Mouse (Mus musculus) thymus, adult 2 months (tissue): ENCODE measurements around the gene Abhd13. TPM values are rescaled to one million over a fixed set of nuclear protein-coding genes. Genes with fewer than 3 reads are reported as not detected.
A peak's percentile ranks its signal among the peaks of the same experiment; 100 is the strongest.

Source experiments
- DNase-seq: peaks from one replicate; pipeline ENCODE4 v3.0.0; 2021
- H3K27ac ChIP-seq: fragments of 200-500 bp; 2 replicates; pipeline ENCODE4 v1.5.1; 2012; ENCODE audit warnings: low read length, control low read depth; ENCODE audit not compliant: control insufficient read depth, insufficient read depth
- H3K27me3 ChIP-seq: fragments of 200-500 bp; 2 replicates; pipeline ENCODE4 v1.6.1; 2012; ENCODE audit warnings: mild to moderate bottlenecking, low read length, moderate library complexity, mixed read lengths; ENCODE audit not compliant: control insufficient read depth, insufficient read depth
- H3K36me3 ChIP-seq: fragments of 200-500 bp; 2 replicates; pipeline ENCODE4 v1.6.1; 2012; ENCODE audit warnings: mild to moderate bottlenecking, low read length, moderate library complexity; ENCODE audit not compliant: control insufficient read depth, insufficient read depth
- H3K4me1 ChIP-seq: fragments of 200-500 bp; replicated peaks from 2 replicates; pipeline ENCODE4 v1.6.1; 2012; ENCODE audit warnings: low read length; ENCODE audit not compliant: control insufficient read depth, insufficient read depth
- H3K4me3 ChIP-seq: fragments of 200-500 bp; 2 replicates; pipeline ENCODE4 v1.5.1; 2012; ENCODE audit warnings: mild to moderate bottlenecking, low read length, control low read depth, moderate library complexity; ENCODE audit not compliant: control insufficient read depth, insufficient read depth
- CTCF ChIP-seq: fragments of 200-500 bp; IDR thresholded peaks from 2 replicates; pipeline ENCODE4 v1.5.1; 2012; ENCODE audit warnings: mild to moderate bottlenecking, control low read depth, low read length, moderate library complexity, borderline replicate concordance; ENCODE audit not compliant: control insufficient read depth, poor library complexity, insufficient read depth; ENCODE audit errors: extremely low read depth
- POLR2A ChIP-seq: fragments of 200-500 bp; IDR thresholded peaks from 2 replicates; pipeline ENCODE4 v1.6.1; 2012; ENCODE audit warnings: mild to moderate bottlenecking, low read length, control low read depth, moderate library complexity; ENCODE audit not compliant: control insufficient read depth, poor library complexity, insufficient read depth; ENCODE audit errors: extremely low read depth
- WGBS: fragments of 180-500 bp; shearing (Covaris S2); methylation state at CpG from one replicate; pipeline ENCODE4 v1.1.7; 2018; 5-methylcytosine and 5-hydroxymethylcytosine counted together
- polyA plus RNA-seq: library from polyadenylated mRNA; depleted of rRNA; stranded (reverse); fragments of >200 nt; gene quantifications from 2 replicates; pipeline ENCODE4 v1.2.3, GENCODE M21; 2012

Abhd13 gene
- polyA plus RNA-seq, 1 experiment, result 10.9 TPM

- H3K36me3 ChIP-seq, result no peaks in the 10 kb centered on the region
- no peak for TF ChIP-seq POLR2A
- no peak for TF ChIP-seq CTCF
- 72% methylated on average over 10 of the region's 10 CpGs for WGBS
- no peak for DNase-seq
- no peak overlapping the region for H3K27ac ChIP-seq
- H3K4me3 ChIP-seq, result no peak overlapping the region
- no peaks in the 10 kb centered on the region for H3K27me3 ChIP-seq
- H3K4me1 ChIP-seq, result no peaks in the 10 kb centered on the region
Observed at GRCm38 (mm10) chr8:9949134-9949890, 28.2 kb upstream of the Abhd13 start.

- 79% methylated on average over 4 of the region's 4 CpGs for WGBS
- Histone ChIP-seq H3K4me1 (no peaks in the 10 kb centered on the region), H3K27ac (no peak overlapping the region), H3K36me3 (no peaks in the 10 kb centered on the region), H3K27me3 (no peaks in the 10 kb centered on the region), H3K4me3 (no peak overlapping the region)
- DNase-seq, result no peak
- TF ChIP-seq POLR2A (no peak), CTCF (no peak)
Observed at GRCm38 (mm10) chr8:9958338-9958737, 19.2 kb upstream of the Abhd13 start.

- Histone ChIP-seq H3K36me3 (no peaks in the 10 kb centered on the region), H3K27me3 (no peaks in the 10 kb centered on the region), H3K4me1 (no peaks in the 10 kb centered on the region), H3K27ac (no peak overlapping the region), H3K4me3 (no peak overlapping the region)
- DNase-seq, result no peak
- 91% methylated on average over 2 of the region's 2 CpGs for WGBS
- no peak for TF ChIP-seq POLR2A
- no peak for TF ChIP-seq CTCF
Observed at GRCm38 (mm10) chr8:9959919-9960318, 17.6 kb upstream of the Abhd13 start.

GRCm38 (mm10) chr8:9971866-9972265 is 5.6 kb upstream of the Abhd13 start:
- TF ChIP-seq POLR2A (no peak), CTCF (no peak)
- 94% methylated on average over 9 of the region's 9 CpGs for WGBS

GRCm38 (mm10) chr8:9975276-9975675 is 2.2 kb upstream of the Abhd13 start:
- WGBS, result 3% methylated on average over 5 of the region's 5 CpGs
- Histone ChIP-seq H3K36me3 (peaks cover 29% of the 10 kb centered on the region), H3K27ac (peak overlapping the region; percentile 87; the same call in 1 of the 2 replicates), H3K27me3 (no peaks in the 10 kb centered on the region), H3K4me1 (peaks cover 22% of the 10 kb centered on the region), H3K4me3 (no peak overlapping the region)
- TF ChIP-seq POLR2A (no peak), CTCF (no peak)
- peak; percentile 49 for DNase-seq

More at GRCm38 (mm10) chr8:9971866-9972265, 5.6 kb upstream of the Abhd13 start:
- peaks cover 10% of the 10 kb centered on the region for H3K4me1 ChIP-seq
- DNase-seq, result no peak
- no peak overlapping the region for H3K27ac ChIP-seq
- peaks cover 51% of the 10 kb centered on the region for H3K36me3 ChIP-seq
- H3K27me3 ChIP-seq, result no peaks in the 10 kb centered on the region
- H3K4me3 ChIP-seq, result no peak overlapping the region

- H3K4me3 ChIP-seq, result peak overlapping the region; percentile 98
- no peaks in the 10 kb centered on the region for H3K27me3 ChIP-seq
- H3K27ac ChIP-seq, result peak overlapping the region; percentile 87
- 1% methylated on average over 47 of the region's 47 CpGs for WGBS
- TF ChIP-seq POLR2A (peak; percentile 91), CTCF (peak; percentile 87; the same call in 1 of the 2 replicates)
- peak; percentile 98 for DNase-seq
- H3K36me3 ChIP-seq, result peaks cover 26% of the 10 kb centered on the region
- peaks cover 22% of the 10 kb centered on the region for H3K4me1 ChIP-seq
Observed at GRCm38 (mm10) chr8:9975898-9976611, 1.5 kb upstream of the Abhd13 start.

GRCm38 (mm10) chr8:9977016-9977415 is 491 bp upstream of the Abhd13 start:
- WGBS, result 45% methylated on average over 15 of the region's 15 CpGs
- Histone ChIP-seq H3K4me1 (peaks cover 16% of the 10 kb centered on the region), H3K36me3 (peaks cover 19% of the 10 kb centered on the region), H3K27ac (peak overlapping the region; percentile 6; the same call in 1 of the 2 replicates), H3K27me3 (no peaks in the 10 kb centered on the region), H3K4me3 (no peak overlapping the region)
- TF ChIP-seq POLR2A (no peak), CTCF (no peak)
- peak; percentile 14 for DNase-seq
